Mouse (Mus musculus) right cerebral cortex, postnatal 14 days (tissue): ENCODE results near the gene Ptbp1.

ENCODE experiments used
- DNase-seq: peaks from one replicate; pipeline ENCODE4 v3.0.0; 2022

Gene Ptbp1

GRCm38 (mm10) chr10:79834769-79835398 lies 19.3 kb upstream of the Ptbp1 start:
- peak; percentile 82 for DNase-seq

- DNase-seq, result no peak
These were observed 17.3 kb upstream of the Ptbp1 start for GRCm38 (mm10) chr10:79836918-79837317.

GRCm38 (mm10) chr10:79838151-79838550 lies 16.1 kb upstream of the Ptbp1 start:
- no peak for DNase-seq

- DNase-seq, result no peak
These were observed 14.1 kb upstream of the Ptbp1 start for GRCm38 (mm10) chr10:79840091-79840490.

GRCm38 (mm10) chr10:79840644-79841551 lies 13.3 kb upstream of the Ptbp1 start:
- peak; percentile 54 for DNase-seq

DNA sequence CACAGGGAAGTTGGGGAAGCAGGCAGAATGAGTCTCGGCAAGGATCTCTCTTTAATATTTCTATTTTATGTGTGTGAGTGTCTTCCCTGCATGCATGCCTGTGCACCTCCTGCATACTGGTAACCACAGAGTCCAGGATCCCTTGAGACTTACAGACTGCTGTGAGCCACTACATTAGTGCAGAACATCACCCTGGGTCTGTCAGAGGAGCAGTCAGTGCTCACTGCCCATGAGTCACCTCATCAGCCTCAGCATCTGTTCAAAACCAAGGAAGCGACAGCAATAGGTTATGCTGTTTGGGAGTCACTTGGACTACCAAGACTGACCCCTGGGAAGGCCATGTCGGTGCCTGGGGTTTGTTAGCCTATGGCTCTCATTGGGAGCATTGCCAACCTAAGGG lies 11.9 kb upstream of the Ptbp1 start:
- no peak for DNase-seq

GRCm38 (mm10) chr10:79843476-79843875 lies 10.8 kb upstream of the Ptbp1 start:
- DNase-seq, result no peak

DNA sequence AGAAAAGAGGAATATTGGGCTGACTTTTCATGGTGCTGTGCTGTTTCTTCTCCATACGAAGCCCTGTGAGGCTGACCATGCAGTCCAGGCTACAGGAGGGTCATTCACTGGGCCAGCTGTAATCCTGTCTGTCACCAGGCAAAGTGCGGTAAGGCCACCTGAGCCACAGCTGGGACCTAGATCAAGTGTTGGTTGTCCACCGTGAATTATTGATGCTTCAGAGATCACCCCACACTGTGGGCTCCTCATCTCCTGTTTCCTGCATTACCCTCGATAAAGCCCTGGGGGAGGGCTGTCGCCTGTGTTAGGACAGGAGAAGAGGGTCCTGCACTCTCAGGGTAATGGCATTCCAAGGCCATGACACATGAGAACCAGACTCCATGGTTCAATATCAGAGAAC lies 7.7 kb upstream of the Ptbp1 start:
- no peak for DNase-seq

- DNase-seq, result no peak
These were observed 4.1 kb upstream of the Ptbp1 start for GRCm38 (mm10) chr10:79849941-79850628.

DNA sequence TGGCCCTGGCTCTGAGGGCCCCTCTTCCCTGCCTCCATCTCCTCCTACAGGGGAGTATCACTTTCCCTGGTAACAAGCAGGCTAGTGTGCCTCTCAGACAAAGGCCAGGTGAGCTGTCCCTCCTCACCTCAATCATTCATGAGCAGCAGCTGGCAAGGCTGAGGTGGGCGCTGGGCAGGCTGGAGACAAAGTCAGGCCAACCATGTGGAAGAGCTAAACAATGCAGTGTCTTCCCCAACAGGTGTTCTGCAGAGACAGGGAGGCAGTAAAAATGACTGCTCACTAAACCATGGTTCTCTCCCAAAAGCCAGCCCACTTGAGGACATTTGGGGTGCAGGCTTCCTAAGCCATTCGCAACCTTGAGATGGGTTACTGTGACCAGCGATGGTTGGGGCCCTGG lies 2.6 kb upstream of the Ptbp1 start:
- no peak for DNase-seq

GRCm38 (mm10) chr10:79852107-79852789 lies 2.0 kb upstream of the Ptbp1 start:
- no peak for DNase-seq

- DNase-seq, result no peak
These were observed 1.4 kb upstream of the Ptbp1 start for GRCm38 (mm10) chr10:79852827-79853226.

- DNase-seq, result peak; percentile 88
These were observed 835 bp upstream of the Ptbp1 start for GRCm38 (mm10) chr10:79853392-79853791.

GRCm38 (mm10) chr10:79854801-79855541 lies 744 bp downstream of the Ptbp1 start:
- DNase-seq, result peak; percentile 66

DNA sequence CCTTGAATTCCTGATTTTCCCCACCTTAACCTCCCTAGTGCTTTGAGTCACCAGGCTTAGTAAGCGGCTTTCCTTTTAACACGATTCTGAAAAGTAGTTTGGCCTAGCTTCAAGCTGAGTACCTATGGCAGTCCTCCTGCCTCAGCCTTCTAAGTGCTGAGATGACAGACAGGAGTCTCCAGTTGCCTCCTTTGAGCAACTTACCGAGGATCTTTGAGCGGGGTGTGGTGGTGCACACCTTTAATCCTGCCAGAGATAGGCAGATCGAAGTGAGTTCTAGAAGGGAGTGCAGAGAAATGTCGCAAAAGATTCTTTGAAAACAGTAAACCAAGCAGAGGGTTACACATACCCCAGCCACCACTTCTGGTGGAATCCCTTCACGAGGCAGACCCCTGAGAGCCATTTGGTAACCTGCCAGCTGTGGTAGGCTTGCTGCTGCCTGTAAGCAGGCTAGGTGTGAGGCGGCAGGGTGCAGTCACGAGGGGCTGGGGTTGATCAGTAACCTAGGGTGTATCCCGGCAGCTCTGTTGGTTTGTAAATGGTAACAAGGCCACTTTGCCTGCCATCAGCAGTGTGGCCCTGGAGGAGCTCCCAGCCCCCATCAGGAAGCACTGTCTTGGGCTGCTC lies 1.4 kb downstream of the Ptbp1 start:
- no peak for DNase-seq

- DNase-seq, result no peak
These were observed 2.1 kb downstream of the Ptbp1 start for GRCm38 (mm10) chr10:79856280-79856679.

DNA sequence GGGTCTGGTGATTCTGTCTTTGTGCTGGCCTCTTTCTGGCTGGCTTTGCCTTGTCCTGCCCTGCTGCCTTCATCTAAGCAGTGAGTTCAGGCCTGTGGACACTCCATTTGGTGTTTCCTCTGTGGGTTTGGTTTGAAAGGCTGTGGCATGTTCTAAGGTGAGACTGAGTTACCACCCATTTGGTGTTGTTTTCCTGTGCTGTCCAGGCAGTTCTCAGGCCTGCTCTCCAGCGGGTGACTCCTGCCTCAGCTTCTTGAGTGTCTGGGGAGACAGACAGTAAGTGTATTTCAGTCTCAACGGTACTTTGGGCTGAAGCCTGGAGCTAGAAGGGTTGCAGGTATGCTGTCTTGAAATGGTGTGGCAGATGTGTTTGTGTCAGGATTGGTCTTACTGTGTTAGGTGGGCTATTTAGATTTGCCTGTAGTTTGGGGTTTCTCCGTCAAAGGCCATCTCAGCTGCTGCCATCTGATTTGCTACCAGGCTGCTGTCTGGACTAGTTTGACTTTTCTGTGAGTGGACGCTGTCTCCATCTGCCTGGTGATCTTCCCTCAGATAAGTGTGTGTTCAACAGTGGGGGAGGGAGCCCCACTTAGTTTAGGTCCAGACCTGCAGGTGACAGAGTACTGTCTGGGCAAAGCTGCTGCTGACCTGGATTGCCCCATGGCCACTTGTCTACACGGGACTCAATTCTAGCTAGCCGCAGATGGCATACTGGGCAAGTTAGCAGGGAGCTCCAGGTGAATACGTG lies 2.7 kb downstream of the Ptbp1 start:
- no peak for DNase-seq

GRCm38 (mm10) chr10:79857452-79857811 lies 3.2 kb downstream of the Ptbp1 start:
- peak; percentile 76 for DNase-seq

DNA sequence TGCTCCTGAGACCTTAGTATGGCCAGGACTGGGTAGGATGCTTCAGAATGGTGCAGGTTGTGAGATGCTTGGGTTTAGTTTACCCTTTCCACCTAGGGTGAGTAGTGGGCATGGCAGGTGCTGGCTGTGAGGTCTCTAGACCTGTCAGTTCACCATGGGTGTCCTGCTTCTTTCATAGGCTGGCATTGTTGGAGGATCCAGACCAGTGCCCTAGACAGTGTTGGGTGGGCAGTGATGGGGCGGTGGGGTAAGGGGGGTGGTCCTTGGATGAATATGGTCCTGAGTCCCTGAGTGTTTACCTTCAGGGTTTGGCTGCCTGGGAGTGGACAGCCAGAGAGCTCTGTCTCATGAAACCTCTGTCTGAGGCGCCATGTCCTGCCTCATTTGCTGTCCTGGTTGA lies 3.7 kb downstream of the Ptbp1 start:
- DNase-seq, result no peak

DNA sequence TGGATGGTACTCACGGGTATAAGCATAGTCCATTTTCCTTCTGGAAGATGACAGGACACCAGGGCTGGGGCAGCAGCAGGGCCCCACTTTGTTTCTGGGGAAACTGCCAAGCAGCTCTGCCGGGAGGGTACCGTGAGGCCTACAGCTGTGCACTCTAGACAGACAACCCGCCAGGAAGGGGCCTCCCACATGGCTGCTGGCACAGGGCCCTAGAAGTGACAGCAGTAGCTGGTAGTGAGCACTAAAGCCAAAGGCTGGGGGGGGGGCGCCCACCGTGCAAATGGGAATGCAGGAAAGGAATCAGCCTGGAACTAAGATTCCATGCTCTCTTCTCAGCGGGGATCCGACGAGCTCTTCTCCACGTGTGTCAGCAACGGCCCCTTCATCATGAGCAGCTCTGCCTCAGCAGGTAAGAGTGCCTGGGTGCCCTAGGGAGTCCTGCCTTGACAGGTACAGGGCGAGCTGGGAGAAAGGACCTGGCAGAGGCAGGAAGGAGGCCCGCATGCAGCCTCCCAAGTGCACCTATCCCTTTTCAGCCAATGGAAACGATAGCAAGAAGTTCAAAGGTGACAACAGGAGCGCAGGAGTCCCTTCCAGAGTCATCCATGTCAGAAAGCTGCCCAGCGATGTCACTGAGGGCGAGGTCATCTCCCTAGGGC lies 4.3 kb downstream of the Ptbp1 start:
- peak; percentile 81 for DNase-seq

DNA sequence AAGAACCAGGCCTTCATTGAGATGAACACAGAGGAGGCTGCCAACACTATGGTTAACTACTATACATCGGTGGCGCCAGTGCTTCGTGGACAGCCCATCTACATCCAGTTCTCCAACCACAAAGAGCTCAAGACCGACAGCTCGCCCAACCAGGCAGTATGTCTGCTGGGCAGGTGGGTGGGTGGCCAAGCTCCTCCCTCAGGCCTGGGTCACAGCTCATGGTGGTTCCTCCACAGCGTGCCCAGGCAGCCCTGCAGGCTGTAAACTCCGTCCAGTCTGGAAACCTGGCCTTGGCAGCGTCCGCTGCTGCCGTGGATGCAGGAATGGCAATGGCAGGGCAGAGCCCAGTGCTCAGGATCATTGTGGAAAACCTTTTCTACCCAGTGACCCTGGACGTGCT lies 4.9 kb downstream of the Ptbp1 start:
- DNase-seq, result no peak
